Mouse (Mus musculus) thymus, postnatal 14 days (tissue): Measurements from ENCODE around the gene Fat4.

Experiments used
- DNase-seq: peaks from one replicate; pipeline ENCODE4 v3.0.0; 2021

The Fat4 gene

GRCm38 (mm10) chr3:38986379-38986778 is 99.6 kb downstream of the Fat4 start:
- no peak for DNase-seq

DNA sequence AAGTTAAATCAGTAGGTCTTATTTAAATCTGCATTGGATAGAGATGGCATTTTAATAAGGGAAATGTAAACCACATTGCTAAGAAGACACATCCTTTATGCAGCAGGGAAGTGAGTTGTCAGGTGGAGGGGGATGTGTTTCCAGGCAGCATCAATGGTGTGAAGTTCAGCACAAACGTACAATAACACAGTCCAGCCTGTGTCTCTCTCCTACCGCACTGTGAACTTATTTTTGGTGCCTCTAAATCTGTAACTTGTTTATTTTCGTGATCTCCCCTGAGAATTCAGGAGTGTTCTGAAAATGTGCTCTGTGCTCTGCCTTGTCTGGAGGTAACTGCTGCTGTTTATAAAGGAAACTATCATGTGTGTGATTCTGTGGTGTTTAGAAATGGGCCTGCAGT is 102.4 kb downstream of the Fat4 start:
- DNase-seq, result no peak

DNA sequence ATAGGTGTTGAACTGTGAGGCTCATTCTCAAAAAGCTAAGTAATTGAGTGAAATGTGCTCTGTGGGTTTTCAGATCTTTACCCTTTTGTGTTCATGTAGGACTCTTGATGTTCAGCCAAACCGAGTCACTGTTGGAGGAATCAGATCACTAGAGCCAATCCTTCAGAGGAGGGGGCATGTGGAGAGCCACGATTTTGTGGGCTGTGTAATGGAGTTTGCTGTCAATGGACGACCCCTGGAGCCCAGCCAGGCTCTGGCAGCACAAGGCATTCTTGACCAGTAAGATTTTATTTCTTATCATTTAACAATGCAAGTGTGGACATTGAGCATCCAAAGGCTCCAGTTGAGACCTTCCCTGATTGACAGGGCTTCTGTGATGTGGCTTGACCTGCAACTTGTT is 113.3 kb downstream of the Fat4 start:
- no peak for DNase-seq

DNA sequence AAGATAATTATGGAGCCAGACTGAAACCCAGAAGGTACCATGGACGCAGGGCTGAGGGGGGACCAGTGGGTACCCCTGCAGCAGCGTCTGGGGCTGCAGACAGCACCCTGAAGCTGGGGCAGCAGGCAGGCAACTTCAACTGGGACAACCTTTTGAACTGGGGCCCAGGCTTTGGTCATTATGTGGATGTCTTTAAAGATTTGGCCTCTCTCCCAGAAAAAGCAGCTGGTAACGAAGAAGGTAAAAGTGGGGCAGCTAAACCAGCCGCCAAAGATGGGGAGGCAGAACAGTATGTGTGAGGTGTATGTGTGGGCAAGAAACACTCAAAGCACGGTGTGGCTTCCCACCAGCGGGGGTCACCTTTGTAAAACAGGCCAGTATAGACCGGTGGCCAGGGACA is 123.8 kb downstream of the Fat4 start:
- no peak for DNase-seq

- DNase-seq, result no peak
Observed at GRCm38 (mm10) chr3:39017633-39018032, 130.9 kb downstream of the Fat4 start.

- DNase-seq, result no peak
Observed at GRCm38 (mm10) chr3:39036113-39036512, 149.4 kb downstream of the Fat4 start.

- no peak for DNase-seq
Observed at GRCm38 (mm10) chr3:39046425-39046824, 159.7 kb downstream of the Fat4 start.

DNA sequence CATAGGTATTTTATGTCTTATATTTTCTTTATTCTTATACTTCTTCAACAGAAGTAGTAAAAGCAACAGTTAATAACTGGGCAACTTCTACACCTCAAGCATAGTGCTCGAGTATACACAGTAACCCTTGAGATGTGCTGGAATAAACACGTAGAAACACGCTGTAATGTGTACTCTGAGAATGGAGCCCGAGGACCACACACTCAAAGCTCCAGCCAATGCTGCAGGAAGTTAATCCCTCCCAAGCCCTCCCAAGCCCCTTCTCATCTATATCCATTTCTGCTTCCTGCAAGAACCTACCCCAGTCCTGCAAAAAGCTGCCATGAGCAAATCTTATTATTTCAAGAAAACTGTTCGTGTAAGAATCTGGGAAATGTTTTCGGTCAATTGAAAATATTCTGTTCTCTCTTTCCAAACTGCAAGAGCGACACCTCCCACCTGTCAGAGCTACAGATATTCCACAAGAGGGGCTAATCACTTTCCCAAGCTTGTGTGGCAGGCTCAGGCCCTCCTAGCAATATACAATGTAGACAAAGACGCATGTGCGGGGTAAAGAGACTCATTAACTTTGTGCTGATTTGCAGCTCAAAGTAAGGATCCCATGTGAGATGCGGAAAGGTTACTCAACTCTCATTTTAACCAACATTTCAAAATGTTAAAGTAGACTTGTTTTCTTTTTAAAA is 161.0 kb downstream of the Fat4 start:
- DNase-seq, result no peak

DNA sequence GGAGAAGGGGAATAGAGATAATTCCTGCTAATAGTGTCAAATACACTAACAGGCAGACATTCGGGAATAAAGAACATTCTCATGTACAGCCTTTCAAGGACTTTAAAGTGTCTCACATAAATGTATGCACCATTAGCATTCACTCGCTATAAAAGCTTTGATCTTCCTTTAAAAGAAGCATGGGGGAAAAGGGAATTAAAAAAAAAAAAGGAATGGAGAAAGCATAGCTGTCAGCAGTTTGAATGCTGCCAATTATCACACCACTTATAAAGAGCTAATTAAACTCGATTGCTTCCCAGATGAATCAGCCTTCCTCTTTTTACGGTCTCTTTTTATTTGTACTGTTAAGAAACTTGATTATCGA is 161.5 kb downstream of the Fat4 start:
- DNase-seq, result no peak

GRCm38 (mm10) chr3:39050130-39050529 is 163.4 kb downstream of the Fat4 start:
- DNase-seq, result no peak

DNA sequence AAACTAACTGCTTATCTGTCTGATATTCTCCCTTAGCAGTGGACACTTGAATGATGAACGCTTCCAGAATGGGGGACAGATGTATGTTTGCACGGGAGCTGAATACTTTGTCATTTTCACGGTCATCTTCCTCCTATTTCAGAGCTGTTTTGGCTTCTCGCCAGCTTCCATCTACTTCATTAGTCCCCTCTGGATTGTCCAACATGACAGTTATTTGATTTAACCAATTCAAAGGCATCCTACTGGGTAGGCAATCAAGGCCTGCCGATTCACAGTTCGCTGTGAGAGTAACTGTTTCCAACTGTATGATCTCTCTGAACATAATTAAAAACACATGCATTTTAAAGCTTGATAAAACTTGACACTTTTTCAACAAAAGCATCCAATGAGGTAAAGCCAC is 166.3 kb downstream of the Fat4 start:
- DNase-seq, result no peak
